ENCODE assay signal across 8 mouse cellular contexts in the genomic region with DNA sequence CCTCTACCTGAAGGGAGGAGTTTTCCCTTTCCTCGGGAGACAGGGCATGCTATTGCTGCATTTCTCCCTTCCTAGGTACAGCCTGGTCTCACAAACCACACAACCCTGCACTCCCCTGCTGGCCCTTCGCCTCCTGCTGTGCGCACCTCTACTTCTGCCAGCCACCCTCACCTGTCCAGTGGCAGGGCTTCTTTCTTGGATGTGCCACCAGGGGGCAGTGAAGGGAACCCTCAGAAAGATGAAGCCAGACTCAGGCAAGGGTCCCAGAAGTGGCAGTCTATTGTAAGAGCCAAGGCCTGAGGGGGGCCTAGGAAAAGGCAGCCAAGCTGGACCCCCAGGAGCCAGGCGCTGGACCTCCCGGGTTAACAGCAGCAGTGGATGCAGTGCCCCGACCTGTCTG. TPM values are rescaled to one million over a fixed set of nuclear protein-coding genes. Genes with fewer than 3 reads are reported as not detected.
DNase-seq lines count a peak whose midpoint lies in the region; ATAC-seq and TF ChIP-seq lines count a peak whose summit lies in the region.

No protein-coding gene starts in this region.

- peak; percentile 88 for TF ChIP-seq CTCF in gastrocnemius, adult 2 months (IDR thresholded peaks at IDR 0.05)

- WGBS in limb, embryonic 10.5 days = 33% methylated on average over 6 of the region's 6 CpGs
- 34% methylated on average over 6 of the region's 6 CpGs for WGBS in neural tube, embryonic 12.5 days

- no peak overlapping the region for H3K9ac ChIP-seq in neural tube, embryonic 12.5 days

- intact Hi-C loops in heart, postnatal 10 days (cut with DNase I) = loop anchor here (1.0 to 2.0 kb wide), 2 partner anchors 21 to 56 kb away; no protein-coding TSS in a partner anchor
- intact Hi-C loops in gastrocnemius, adult 2 months (cut with DNase I) = loop anchor here (1.0 kb wide), 1 partner anchor 56 kb away; no protein-coding TSS in a partner anchor

- H3K27ac ChIP-seq in gastrocnemius, adult 2 months = no peak overlapping the region
- H3K27ac ChIP-seq in limb, embryonic 10.5 days = 0 out of 2 replicates have a peak overlapping the region, but pooled peaks have one; percentile 47
- H3K27ac ChIP-seq in neural tube, embryonic 12.5 days = no peak overlapping the region

- peak; percentile 71 to 80 for DNase-seq in heart, postnatal 10 days
- no peak for DNase-seq in heart, adult 9 months (ENCODE audit: low spot score in 2 of 2)
- DNase-seq in ES-CJ7 (ENCODE audit: low read depth, low spot score) = peak; percentile 72
- DNase-seq in cerebellum, adult 9-10 months = peak; percentile 80
- DNase-seq in gastrocnemius, adult 2 months = peak; percentile 80
- peak; percentile 76 for DNase-seq in limb, embryonic 10.5 days (ENCODE audit: low spot score)
- DNase-seq in thymus, postnatal 25 days = peak; percentile 82

- ATAC-seq in neural tube, embryonic 12.5 days (ENCODE audit: low FRiP score, low read depth) = 0 out of 2 replicates have a peak, but pooled peaks have one; percentile 21

- no peaks in the 10 kb centered on the region for H3K36me3 ChIP-seq in limb, embryonic 10.5 days
- H3K36me3 ChIP-seq in neural tube, embryonic 12.5 days = no peaks in the 10 kb centered on the region

- H3K4me2 ChIP-seq in neural tube, embryonic 12.5 days (replicated peaks) = no peak overlapping the region

- H3K4me1 ChIP-seq in limb, embryonic 10.5 days = peaks cover 66% of the 10 kb centered on the region
- H3K4me1 ChIP-seq in neural tube, embryonic 12.5 days = peaks cover 34% of the 10 kb centered on the region

- H3K9me3 ChIP-seq in limb, embryonic 10.5 days (replicated peaks) = no peaks in the 10 kb centered on the region
- no peaks in the 10 kb centered on the region for H3K9me3 ChIP-seq in neural tube, embryonic 12.5 days

- peaks cover 30% of the 10 kb centered on the region for H3K27me3 ChIP-seq in limb, embryonic 10.5 days (ENCODE audit: low read depth, poor library complexity, severe bottlenecking)
- H3K27me3 ChIP-seq in neural tube, embryonic 12.5 days (replicated peaks) = 0 out of 2 replicates have a peak, but pooled peaks cover 4% of the 10 kb centered on the region

- H3K4me3 ChIP-seq in gastrocnemius, adult 2 months = no peak overlapping the region
- no peak overlapping the region for H3K4me3 ChIP-seq in limb, embryonic 10.5 days
- H3K4me3 ChIP-seq in neural tube, embryonic 12.5 days = no peak overlapping the region

RNA-seq across cellular contexts. Expression of a gene that starts 7.1 kb away (rescaled TPM):
- total RNA-seq in heart, postnatal 10 days (2021) = 10 to 100 TPM in 1 of 2 experiments, 1 to 10 TPM in 1; 6.9 to 12.7 TPM
- total RNA-seq in gastrocnemius, adult 2 months (2021) = 1 to 10 TPM; 1.5 to 2.0 TPM
- polyA plus RNA-seq in limb, embryonic 10.5 days (2016; fragmentation: Nextera tagmentation; extraction: Ambion mirVana) = 13.3 and 13.8 TPM in 2 replicates
- 10.4 and 11.8 TPM in 2 replicates for polyA plus RNA-seq in neural tube, embryonic 12.5 days (2016; fragmentation: Nextera tagmentation; extraction: Ambion mirVana)

RNA-seq across cellular contexts. Expression of a gene that starts 22.2 kb away (rescaled TPM):
- 10 to 100 TPM; 36.2 to 36.3 TPM for total RNA-seq in heart, postnatal 10 days (2021)
- 10 to 100 TPM; 29.6 to 31.3 TPM for total RNA-seq in gastrocnemius, adult 2 months (2021)
- 123 and 127 TPM in 2 replicates for polyA plus RNA-seq in limb, embryonic 10.5 days (2016; fragmentation: Nextera tagmentation; extraction: Ambion mirVana)
- polyA plus RNA-seq in neural tube, embryonic 12.5 days (2016; fragmentation: Nextera tagmentation; extraction: Ambion mirVana) = 95.6 and 99.4 TPM in 2 replicates

Comparison
In these comparisons a context has a peak if more than half of its experiments do, and no peak if none do; other contexts are left out.
1. DNase-seq: peak in heart, postnatal 10 days (2 of 2), ES-CJ7 (single experiment), cerebellum, adult 9-10 months (single experiment), gastrocnemius, adult 2 months (single experiment), limb, embryonic 10.5 days (single experiment) and thymus, postnatal 25 days (single experiment); none in heart, adult 9 months (0 of 2).